Mouse (Mus musculus): ENCODE measurements around the gene Map3k3. TPM values are rescaled to one million over a fixed set of nuclear protein-coding genes. Genes with fewer than 3 reads are reported as not detected.

The Map3k3 gene
- total and polyA plus RNA-seq, 3 experiments: 28.8 to 34.1 (median 32.3) TPM

- Histone ChIP-seq H3K4me1 (ENCODE audit: control insufficient read depth in 1 of 2, insufficient read depth in 2 of 2) (peaks cover 9 to 24% of the 10 kb centered on the region in 2 experiments), H3K4me3 (replicated peaks in 1 of 3; ENCODE audit: low read depth in 2 of 3, low read length in 2 of 3, poor library complexity in 1 of 3) (no peak overlapping the region), H3K27ac (ENCODE audit: insufficient read depth, low read depth) (no peak overlapping the region), H3K27me3 (replicated peaks) (no peaks in the 10 kb centered on the region), H3K9ac (ENCODE audit: insufficient read depth, low read depth) (no peak overlapping the region), H3K4me2 (ENCODE audit: insufficient read depth, low read depth, poor library complexity, severe bottlenecking) (no peak overlapping the region), H3K79me2 (replicated peaks; ENCODE audit: control insufficient read depth, extremely low read depth, insufficient read depth, poor library complexity, severe bottlenecking) (no peaks in the 10 kb centered on the region), H3K9me3 (replicated peaks; ENCODE audit: low read length) (peaks cover 4% of the 10 kb centered on the region), H3K36me3 (replicated peaks in 1 of 2; ENCODE audit: control insufficient read depth in 1 of 2, insufficient read depth in 1 of 2, low read length in 1 of 2) (peaks cover 3 to 45% of the 10 kb centered on the region in 2 experiments)
- TF ChIP-seq NRF1 (IDR thresholded peaks at IDR 0.05; ENCODE audit: low read depth, low read length): no peak
- no peak for DNase-seq (ENCODE audit: extremely low read depth)
- in situ Hi-C loops (cut with MboI; ENCODE audit: low pct_ligation_motif_present, low pct_unique_long_range_greater_than_20kb, low sequenced_read_pairs) (no loop called here), dilution Hi-C loops (cut with MboI; ENCODE audit: extremely low pct_ligation_motif_present, extremely low pct_unique_long_range_greater_than_20kb, low sequenced_read_pairs) (no loop called here)
Observed at GRCm38 (mm10) chr11:106176372-106176771, 92.0 kb downstream of the Map3k3 start.

GRCm38 (mm10) chr11:106178036-106178782, 93.8 kb downstream of the Map3k3 start:
- Histone ChIP-seq H3K4me3 (replicated peaks in 1 of 3; ENCODE audit: low read depth in 2 of 3, low read length in 2 of 3, poor library complexity in 1 of 3) (no peak overlapping the region), H3K9ac (ENCODE audit: insufficient read depth, low read depth) (no peak overlapping the region), H3K9me3 (replicated peaks; ENCODE audit: low read length) (no peaks in the 10 kb centered on the region), H3K4me2 (ENCODE audit: insufficient read depth, low read depth, poor library complexity, severe bottlenecking) (no peak overlapping the region), H3K36me3 (replicated peaks in 1 of 2; ENCODE audit: control insufficient read depth in 1 of 2, insufficient read depth in 1 of 2, low read length in 1 of 2) (peaks cover 0 to 44% of the 10 kb centered on the region in 2 experiments), H3K27me3 (replicated peaks) (no peaks in the 10 kb centered on the region), H3K4me1 (ENCODE audit: control insufficient read depth in 1 of 2, insufficient read depth in 2 of 2) (peaks cover 19 to 34% of the 10 kb centered on the region in 2 experiments), H3K79me2 (replicated peaks; ENCODE audit: control insufficient read depth, extremely low read depth, insufficient read depth, poor library complexity, severe bottlenecking) (no peaks in the 10 kb centered on the region), H3K27ac (ENCODE audit: insufficient read depth, low read depth) (no peak overlapping the region)
- DNase-seq (ENCODE audit: extremely low read depth): no peak
- in situ Hi-C loops (cut with MboI; ENCODE audit: low pct_ligation_motif_present, low pct_unique_long_range_greater_than_20kb, low sequenced_read_pairs): no loop called here
- TF ChIP-seq EP300 (IDR thresholded peaks at IDR 0.05; ENCODE audit: low read length) (no peak), USF1 (IDR thresholded peaks at IDR 0.05; ENCODE audit: low read depth, low read length) (no peak), IRF4 (IDR thresholded peaks at IDR 0.05; ENCODE audit: low read depth, low read length) (no peak), BHLHE40 (IDR thresholded peaks at IDR 0.05; ENCODE audit: low read depth, low read length) (no peak), UBTF (IDR thresholded peaks at IDR 0.05; ENCODE audit: low read depth, low read length) (no peak), ZNF384 (IDR thresholded peaks at IDR 0.05; ENCODE audit: low read depth, low read length) (no peak), HCFC1 (IDR thresholded peaks at IDR 0.05; ENCODE audit: low read depth, low read length) (no peak), CTCF (conservative IDR thresholded peaks at IDR 0.05 in 1 of 2, IDR thresholded peaks at IDR 0.05 in 1 of 2; ENCODE audit: low read depth in 2 of 2, low read length in 2 of 2) (no peak), E2F4 (IDR thresholded peaks at IDR 0.05; ENCODE audit: insufficient replicate concordance, low read depth, low read length) (no peak), ZMIZ1 (IDR thresholded peaks at IDR 0.05; ENCODE audit: low read depth, low read length) (no peak), POLR2A (IDR thresholded peaks at IDR 0.05; ENCODE audit: low read depth, low read length) (no peak), MYC (IDR thresholded peaks at IDR 0.05; ENCODE audit: low read depth, low read length) (no peak), MXI1 (IDR thresholded peaks at IDR 0.05; ENCODE audit: low read depth, low read length) (no peak), MEF2A (IDR thresholded peaks at IDR 0.05; ENCODE audit: borderline replicate concordance, low read depth, low read length) (no peak), CHD1 (IDR thresholded peaks at IDR 0.05; ENCODE audit: low read depth, low read length) (no peak), USF2 (conservative IDR thresholded peaks at IDR 0.05; ENCODE audit: low read depth, low read length) (no peak), ELF1 (IDR thresholded peaks at IDR 0.05; ENCODE audit: low read depth, low read length) (no peak), GABPA (IDR thresholded peaks at IDR 0.05; ENCODE audit: insufficient replicate concordance, low read depth, low read length) (no peak)
- dilution Hi-C loops (cut with MboI; ENCODE audit: extremely low pct_ligation_motif_present, extremely low pct_unique_long_range_greater_than_20kb, low sequenced_read_pairs): no loop called here
